Mouse (Mus musculus) mesoderm, embryonic 11.5 days (tissue): ENCODE data around the gene Slc38a11.
A peak's percentile ranks its signal among the peaks of the same experiment; 100 is the strongest.

Experiments
- DNase-seq: peaks from one replicate; pipeline ENCODE4 v3.0.0-alpha.2; 2012; ENCODE audit warnings: low read depth, low spot score

The Slc38a11 gene

GRCm38 (mm10) chr2:65363828-65364497 lies at the start of gene Slc38a11:
Gene Slc38a11 (minus strand): TSS chr2:65364034.
- DNase-seq: peak; percentile 13

- no peak for DNase-seq
Measured at GRCm38 (mm10) chr2:65407110-65407509, 43.3 kb upstream of the Slc38a11 start.

- DNase-seq: no peak
Measured at GRCm38 (mm10) chr2:65405407-65405806, 41.6 kb upstream of the Slc38a11 start.

- DNase-seq: no peak
Measured at GRCm38 (mm10) chr2:65402001-65402400, 38.2 kb upstream of the Slc38a11 start.

GRCm38 (mm10) chr2:65399938-65400337 lies 36.1 kb upstream of the Slc38a11 start:
- DNase-seq: no peak

DNA sequence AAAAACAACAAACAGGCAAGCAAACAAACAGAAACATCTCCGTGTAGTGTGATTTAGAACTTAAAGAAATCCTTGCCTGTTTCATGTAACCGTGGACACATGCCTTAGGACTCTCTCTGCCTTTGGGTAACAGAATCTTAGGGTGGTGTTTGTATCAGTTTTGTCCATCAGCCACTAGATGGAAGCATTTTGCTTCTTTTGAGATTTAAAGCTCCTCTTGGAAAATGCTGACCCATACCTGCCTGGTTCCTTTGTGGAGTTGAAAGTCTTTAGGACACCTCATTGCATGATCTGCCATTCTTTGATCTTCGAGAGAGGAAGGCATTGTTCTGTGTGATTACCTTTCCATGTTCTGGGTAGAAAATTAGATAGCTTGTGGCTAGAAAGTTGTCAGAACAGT lies 32.3 kb upstream of the Slc38a11 start:
- DNase-seq: no peak

DNA sequence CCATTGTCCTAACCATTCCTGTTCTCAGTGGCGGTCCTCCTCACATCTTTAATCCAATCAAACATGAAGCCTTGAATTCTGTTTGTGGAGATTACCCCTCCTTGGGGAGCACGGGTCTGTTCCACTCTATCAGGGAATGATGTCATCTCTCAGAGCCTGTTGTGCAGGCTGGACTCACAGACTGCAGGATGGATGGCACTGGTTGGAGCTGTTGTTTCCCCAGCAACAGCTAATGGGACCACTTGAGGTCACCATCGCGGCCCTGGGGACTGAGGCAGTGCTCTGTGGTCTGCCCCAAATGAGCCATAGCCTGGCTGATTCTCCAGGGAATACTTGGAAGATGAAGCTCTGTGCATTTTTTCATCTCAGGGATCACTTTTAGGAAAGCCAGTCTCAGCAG lies 29.2 kb upstream of the Slc38a11 start:
- no peak for DNase-seq

DNA sequence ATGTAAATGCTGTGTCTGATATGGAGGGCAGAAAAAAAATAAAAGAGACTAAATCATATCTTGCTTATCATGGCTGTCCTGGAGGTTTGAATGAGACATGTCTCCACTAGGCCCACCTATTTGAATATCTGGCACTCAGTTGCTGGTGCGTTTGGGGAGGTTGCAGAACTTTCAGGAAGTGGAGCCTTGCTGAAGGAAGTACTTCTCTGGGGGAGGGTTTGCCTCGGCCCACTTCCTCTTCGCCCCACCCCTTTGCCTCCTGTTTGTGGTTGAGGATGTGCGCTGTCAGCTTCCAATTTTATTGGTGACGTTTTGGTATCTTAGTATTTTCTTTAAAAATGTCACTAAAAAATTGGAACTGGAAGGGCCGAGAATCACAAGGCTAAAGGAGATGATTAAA lies 27.5 kb upstream of the Slc38a11 start:
- DNase-seq: no peak

DNA sequence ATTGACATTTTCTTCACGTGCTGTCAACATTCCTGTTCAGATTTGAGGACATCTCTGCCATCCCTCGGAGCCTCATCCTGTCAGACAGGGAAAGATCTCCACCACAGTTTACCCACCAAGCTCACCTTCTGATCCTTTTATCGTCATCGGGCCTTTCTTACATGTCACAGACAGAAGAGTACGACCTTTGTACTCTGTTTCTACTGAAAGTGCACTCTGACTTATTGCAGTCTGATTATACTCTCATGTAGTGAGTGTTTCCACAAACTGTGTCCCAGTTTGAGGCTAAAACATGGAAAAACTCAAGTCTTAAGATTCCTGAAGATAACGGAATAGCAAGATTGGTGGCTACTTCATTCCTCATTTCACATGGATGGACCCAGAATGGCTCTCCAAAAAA lies 21.0 kb upstream of the Slc38a11 start:
- no peak for DNase-seq

DNA sequence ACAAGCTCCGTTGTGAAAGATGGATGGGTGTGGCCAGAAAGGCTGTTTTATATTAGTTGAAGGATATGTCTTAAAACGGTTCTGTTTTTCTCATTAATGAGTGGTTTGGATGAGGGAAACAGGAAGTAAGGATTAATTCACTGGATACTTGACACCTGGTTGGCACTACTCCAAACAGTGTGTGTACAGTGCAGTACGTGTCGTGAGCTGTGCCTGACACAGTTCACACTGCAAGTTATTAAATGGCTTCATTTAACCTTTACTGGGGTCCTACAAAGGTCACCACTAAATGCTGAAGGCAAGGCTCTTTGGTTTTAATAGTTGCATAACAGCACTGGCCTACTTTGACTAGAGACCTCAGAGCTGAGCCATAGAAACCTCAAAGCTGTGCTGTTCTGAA lies 18.7 kb upstream of the Slc38a11 start:
- DNase-seq: peak; percentile 55

DNA sequence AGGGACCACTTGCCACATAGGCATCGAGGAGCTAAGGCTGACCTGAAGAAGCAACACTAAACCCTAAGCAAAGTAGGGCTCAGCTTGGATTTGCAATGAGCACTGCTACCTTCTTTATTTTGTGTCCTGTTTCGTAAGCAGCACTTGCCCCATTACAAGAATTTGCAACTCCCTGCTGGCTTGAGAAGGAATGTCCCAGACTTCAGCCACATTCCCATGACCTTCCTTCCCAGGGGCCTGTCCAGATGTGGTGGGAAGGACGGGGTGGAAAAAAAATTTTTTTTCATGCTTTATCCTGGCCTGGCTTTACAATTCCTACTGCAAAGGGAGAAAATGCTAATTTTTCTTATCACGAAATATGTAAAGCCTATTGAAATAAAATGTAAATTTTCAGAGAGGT lies 14.6 kb upstream of the Slc38a11 start:
- peak; percentile 31 for DNase-seq

DNA sequence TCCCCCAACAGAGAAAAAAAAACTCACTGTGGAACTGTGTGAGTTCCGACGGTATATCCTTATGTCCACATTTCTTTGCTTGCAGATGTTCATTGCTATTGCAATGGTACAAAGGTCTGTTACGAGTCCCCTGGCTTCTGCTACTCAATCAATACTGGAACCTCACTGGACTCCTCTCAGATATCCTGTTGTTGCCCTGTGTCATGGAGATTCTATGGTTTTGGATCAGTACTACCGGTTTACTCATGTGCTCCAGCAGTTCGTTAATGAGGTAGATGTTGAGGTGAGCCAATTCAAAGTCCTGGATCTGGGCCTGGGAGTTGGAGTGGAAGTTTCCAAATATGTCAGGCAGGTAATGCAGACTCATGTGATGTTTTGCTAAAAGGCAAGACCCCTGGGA lies 10.6 kb upstream of the Slc38a11 start:
- no peak for DNase-seq

DNA sequence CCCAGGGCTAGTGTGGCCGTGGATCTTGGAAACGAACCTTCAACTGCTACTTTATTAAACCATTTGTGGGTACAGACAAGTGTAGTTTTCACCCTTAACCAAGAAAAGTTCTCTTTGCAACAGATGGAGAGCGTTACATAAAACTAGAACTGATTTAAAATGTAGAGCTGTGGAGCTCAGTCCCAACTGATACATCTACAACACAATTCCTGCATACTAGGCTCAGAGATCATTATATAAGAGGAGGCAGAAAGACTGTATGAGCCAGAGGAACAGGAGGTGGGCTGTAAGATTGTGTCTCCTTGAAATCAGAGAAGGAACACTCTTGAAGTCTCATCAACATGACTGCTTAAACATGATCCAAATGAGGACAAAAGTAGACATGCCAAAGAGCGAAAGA lies 9.2 kb upstream of the Slc38a11 start:
- DNase-seq: no peak

DNA sequence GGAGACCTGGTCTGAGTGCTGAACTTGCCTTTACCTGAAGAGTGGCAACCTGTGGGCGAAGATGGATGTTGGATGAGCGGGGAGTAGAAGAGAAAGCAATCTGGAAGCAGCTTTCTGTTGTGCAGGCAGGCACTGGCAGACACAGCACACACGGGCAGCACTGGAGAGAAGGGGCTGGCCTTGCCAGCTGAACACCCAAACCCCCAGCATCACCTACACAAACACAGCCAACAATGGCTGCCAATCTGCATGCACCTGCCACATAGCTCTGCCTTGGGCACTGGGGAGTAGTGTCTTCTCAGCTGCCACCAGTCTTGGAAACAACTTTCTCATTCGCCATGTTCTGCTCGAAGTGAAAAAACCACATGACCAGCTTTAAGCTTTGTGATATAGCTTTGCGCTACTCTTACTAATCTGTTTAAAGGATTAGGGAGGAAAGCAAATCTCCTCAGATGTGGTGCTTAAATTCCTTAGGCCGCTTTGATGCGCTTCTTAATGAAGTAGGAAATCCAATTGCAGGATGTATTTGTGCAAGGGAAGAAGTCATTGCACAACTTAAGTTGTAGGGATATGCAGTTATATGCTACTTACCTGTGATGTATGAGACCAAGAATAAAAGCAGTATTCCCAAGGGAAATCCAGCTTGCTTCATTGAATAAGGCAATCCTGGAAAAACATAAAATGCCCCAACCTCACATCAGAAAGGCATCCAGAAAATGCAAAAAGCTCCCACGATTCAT lies 2.9 kb downstream of the Slc38a11 start:
- DNase-seq: no peak

- no peak for DNase-seq
Measured at GRCm38 (mm10) chr2:65347367-65347766, 16.5 kb downstream of the Slc38a11 start.

- no peak for DNase-seq
Measured at GRCm38 (mm10) chr2:65346915-65347314, 16.9 kb downstream of the Slc38a11 start.

DNA sequence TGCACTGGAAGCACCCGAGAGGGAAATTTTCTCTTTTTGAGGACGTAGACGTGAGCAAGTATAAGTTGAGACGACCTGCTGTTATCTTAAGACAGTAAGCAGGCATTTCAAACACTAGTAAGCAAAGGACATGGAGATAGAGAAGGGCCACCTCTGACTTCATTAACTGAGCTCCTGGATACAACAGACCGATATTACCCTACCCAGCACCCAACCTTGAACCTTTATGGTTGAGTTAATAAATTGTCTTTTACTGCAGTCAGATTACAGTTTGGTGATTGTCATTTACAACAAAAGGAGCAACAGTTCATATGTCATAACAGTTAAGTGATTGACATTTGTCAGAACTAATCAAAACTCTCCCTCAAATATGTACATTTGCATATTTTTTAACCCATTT lies 17.8 kb downstream of the Slc38a11 start:
- no peak for DNase-seq

DNA sequence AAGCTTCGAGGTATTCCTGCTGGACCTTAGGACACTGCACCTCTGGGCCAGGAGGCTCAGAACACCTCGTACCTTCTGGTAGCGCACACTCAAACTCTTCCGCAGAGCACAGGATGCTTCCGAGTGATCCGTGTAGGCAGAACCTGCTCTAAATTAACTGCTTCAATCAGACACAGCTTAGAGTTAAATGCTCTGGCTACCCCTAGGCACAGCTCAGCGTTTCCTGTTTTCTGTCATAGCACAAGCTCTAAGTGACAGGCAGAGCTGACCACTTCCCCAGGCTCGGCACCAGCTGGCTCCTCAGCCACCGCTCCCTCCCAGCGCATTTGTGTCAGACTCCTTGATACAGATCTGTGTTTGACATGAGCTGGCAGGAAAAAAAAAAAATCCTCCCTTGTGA lies 21.8 kb downstream of the Slc38a11 start:
- no peak for DNase-seq

GRCm38 (mm10) chr2:65340839-65341238 lies 23.0 kb downstream of the Slc38a11 start:
- DNase-seq: no peak

- peak; percentile 45 for DNase-seq
Measured at GRCm38 (mm10) chr2:65337378-65338140, 26.3 kb downstream of the Slc38a11 start.

- no peak for DNase-seq
Measured at GRCm38 (mm10) chr2:65336608-65337007, 27.2 kb downstream of the Slc38a11 start.

GRCm38 (mm10) chr2:65334091-65334490 lies 29.7 kb downstream of the Slc38a11 start:
- DNase-seq: no peak

DNA sequence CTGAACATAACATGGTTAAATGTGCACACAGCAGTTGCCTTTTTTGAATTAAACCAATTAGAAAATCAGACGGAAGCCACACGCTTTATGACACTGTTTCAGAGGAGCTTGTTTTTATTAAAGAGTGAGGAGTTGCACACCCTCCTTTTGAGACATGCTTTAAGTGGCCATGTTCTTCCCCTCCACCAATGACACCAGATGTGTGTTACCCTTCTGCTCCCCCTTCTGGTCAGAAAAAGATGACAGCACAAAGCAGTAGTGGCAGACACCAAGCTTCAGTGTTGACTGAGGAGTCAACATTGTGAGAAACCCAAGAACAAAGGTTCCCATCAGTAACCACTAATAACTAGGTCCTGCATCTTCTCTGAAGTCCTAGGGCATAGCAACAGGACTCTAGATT lies 32.5 kb downstream of the Slc38a11 start:
- peak; percentile 62 for DNase-seq
